Mouse (Mus musculus) urinary bladder, postnatal 25 days (tissue): ENCODE results near the gene Mapkapk2.

Experiments used
- DNase-seq: peaks from one replicate; pipeline ENCODE4 v3.0.0; 2022; ENCODE audit warnings: low spot score

The Mapkapk2 gene

GRCm38 (mm10) chr1:131020425-131021310, 77.0 kb downstream of the Mapkapk2 start:
- no peak for DNase-seq

GRCm38 (mm10) chr1:131019492-131020098, 78.0 kb downstream of the Mapkapk2 start, which contains the start of gene Il10:
Gene Il10, plus strand, starts transcription at chr1:131019845.
- DNase-seq, result no peak

- DNase-seq, result no peak
Measured at GRCm38 (mm10) chr1:131015879-131016278, 81.7 kb downstream of the Mapkapk2 start.

GRCm38 (mm10) chr1:131015281-131015680, 82.3 kb downstream of the Mapkapk2 start:
- DNase-seq, result no peak

GRCm38 (mm10) chr1:131013926-131014325, 83.7 kb downstream of the Mapkapk2 start:
- no peak for DNase-seq

GRCm38 (mm10) chr1:131012494-131012893, 85.1 kb downstream of the Mapkapk2 start:
- DNase-seq, result no peak

GRCm38 (mm10) chr1:131010201-131011153, 87.1 kb downstream of the Mapkapk2 start:
- DNase-seq, result no peak

- no peak for DNase-seq
Measured at GRCm38 (mm10) chr1:131006069-131006468, 91.6 kb downstream of the Mapkapk2 start.
